Mouse (Mus musculus): ENCODE results near the gene 4632433K11Rik. TPM values are rescaled to one million over a fixed set of nuclear protein-coding genes. Genes with fewer than 3 reads are reported as not detected.
"Not testable (repeated sequence)": the region's sequence is repeated elsewhere in the genome, so short reads cannot be mapped to it uniquely, and the experiment has no call there.

4632433K11Rik gene
- total RNA-seq, 2 experiments from 2014 or later: 0.45 TPM; not detected in 1

- DNase-seq (ENCODE audit: low spot score in 2 of 2): peak; percentile 65 to 72
Observed at GRCm38 (mm10) chr7:5056651-5057263, 22.8 kb downstream of the 4632433K11Rik start.

GRCm38 (mm10) chr7:5057381-5057780, 23.5 kb downstream of the 4632433K11Rik start:
- DNase-seq (ENCODE audit: low spot score in 2 of 2): no peak

- DNase-seq (ENCODE audit: low spot score in 2 of 2): no peak
Observed at GRCm38 (mm10) chr7:5057804-5058203, 23.9 kb downstream of the 4632433K11Rik start.

- DNase-seq (ENCODE audit: low spot score in 2 of 2): no peak
Observed at GRCm38 (mm10) chr7:5058631-5059030, 24.7 kb downstream of the 4632433K11Rik start.

GRCm38 (mm10) chr7:5059421-5059820, 25.5 kb downstream of the 4632433K11Rik start:
- DNase-seq (ENCODE audit: low spot score in 2 of 2): no peak

- peak in 1 of 2 experiments; percentile 79 for DNase-seq (ENCODE audit: low spot score in 2 of 2)
Observed at GRCm38 (mm10) chr7:5060239-5060731, 26.4 kb downstream of the 4632433K11Rik start.

- peak; percentile 97 to 100 for DNase-seq (ENCODE audit: low spot score in 2 of 2)
Observed at GRCm38 (mm10) chr7:5060944-5061773, 27.2 kb downstream of the 4632433K11Rik start.

- peak; percentile 89 to 95 for DNase-seq (ENCODE audit: low spot score in 2 of 2)
Observed at GRCm38 (mm10) chr7:5061774-5062359, 27.9 kb downstream of the 4632433K11Rik start, which contains the start of gene U2af2. Gene U2af2, plus strand, starts transcription at chr7:5062143.

GRCm38 (mm10) chr7:5062360-5063001, 28.6 kb downstream of the 4632433K11Rik start:
- no peak for DNase-seq (ENCODE audit: low spot score in 2 of 2)

- DNase-seq (ENCODE audit: low spot score in 2 of 2): no peak
Observed at GRCm38 (mm10) chr7:5064886-5065285, 31.0 kb downstream of the 4632433K11Rik start.

GRCm38 (mm10) chr7:5073586-5073985, 39.7 kb downstream of the 4632433K11Rik start:
- no peak for DNase-seq (ENCODE audit: low spot score in 2 of 2)

GRCm38 (mm10) chr7:5074984-5075383, 41.1 kb downstream of the 4632433K11Rik start:
- no peak for DNase-seq (ENCODE audit: low spot score in 2 of 2)

GRCm38 (mm10) chr7:5076931-5077330, 43.0 kb downstream of the 4632433K11Rik start:
- no peak for DNase-seq (ENCODE audit: low spot score in 2 of 2)

GRCm38 (mm10) chr7:5079365-5080009, 45.6 kb downstream of the 4632433K11Rik start:
- not testable (repeated sequence) for DNase-seq (ENCODE audit: low spot score in 2 of 2)

GRCm38 (mm10) chr7:5080010-5080751, 46.3 kb downstream of the 4632433K11Rik start, which contains the start of gene Epn1:
Gene Epn1, plus strand, starts transcription at chr7:5080235.
- DNase-seq (ENCODE audit: low spot score in 2 of 2): peak; percentile 97

GRCm38 (mm10) chr7:5080815-5081214, 46.9 kb downstream of the 4632433K11Rik start:
- no peak for DNase-seq (ENCODE audit: low spot score in 2 of 2)

- peak in 1 of 2 experiments; percentile 50 for DNase-seq (ENCODE audit: low spot score in 2 of 2)
Observed at GRCm38 (mm10) chr7:5081241-5081640, 47.3 kb downstream of the 4632433K11Rik start.

- no peak for DNase-seq (ENCODE audit: low spot score in 2 of 2)
Observed at GRCm38 (mm10) chr7:5081939-5082338, 48.0 kb downstream of the 4632433K11Rik start.

- no peak for DNase-seq (ENCODE audit: low spot score in 2 of 2)
Observed at GRCm38 (mm10) chr7:5083325-5084105, 49.6 kb downstream of the 4632433K11Rik start.
